Mouse (Mus musculus): ENCODE results near the gene Mkln1.

DNA sequence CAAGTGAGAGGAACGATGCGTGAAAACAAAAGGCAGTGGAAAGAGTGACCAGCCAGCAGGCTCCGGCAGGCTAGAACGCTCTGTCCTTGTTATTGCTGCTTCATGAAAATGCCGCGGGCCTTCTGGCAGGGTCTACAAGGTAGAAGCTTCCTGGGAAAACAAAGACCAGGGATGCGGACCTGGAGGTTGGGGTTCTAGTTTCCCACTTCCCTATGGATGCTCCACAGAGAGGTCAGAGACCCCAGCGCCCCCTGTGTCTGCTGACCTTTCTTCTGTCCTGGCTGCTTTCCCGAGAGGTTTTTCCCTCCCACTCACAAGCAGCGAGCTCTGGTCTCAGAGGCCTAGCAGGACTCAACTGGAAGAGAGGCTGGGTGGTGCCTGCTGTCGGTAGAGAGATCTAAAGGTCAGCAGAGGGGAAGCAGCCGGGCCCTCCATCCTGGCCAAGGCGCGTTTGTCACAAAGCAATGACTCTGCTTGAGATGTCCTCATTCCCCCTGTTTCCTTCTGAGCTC is 27.9 kb upstream of the Mkln1 start:
- TF ChIP-seq CTCF (IDR thresholded peaks at IDR 0.05; ENCODE audit: low read depth, low read length) = no peak
- TF ChIP-seq EP300 (IDR thresholded peaks at IDR 0.05; ENCODE audit: insufficient read depth, low read depth, low read length) = peak; percentile 70; the same call in 1 of the 2 replicates
